Mouse (Mus musculus) kidney, embryonic 14.5 days (tissue): ENCODE results near the gene Gyg. TPM values are rescaled to one million over a fixed set of nuclear protein-coding genes. Genes with fewer than 3 reads are reported as not detected.

Experiments used
- ATAC-seq: fragments of 200-750 bp; cut with Nextera tagmentation; 2 replicates; pipeline ENCODE4 v1.8.0; 2017; ENCODE audit warnings: moderate number of reproducible peaks, mild to moderate bottlenecking, moderate TSS enrichment, moderate library complexity; ENCODE audit not compliant: low FRiP score, low TSS enrichment
- H3K27ac ChIP-seq: fragments of 300-500 bp; sonication (generic); 2 replicates; pipeline ENCODE4 v1.5.1; 2014; ENCODE audit warnings: low read depth, mild to moderate bottlenecking, low read length, moderate library complexity, mixed read lengths
- H3K27me3 ChIP-seq: fragments of 300-500 bp; sonication (generic); 2 replicates; pipeline ENCODE4 v1.6.1; 2014; ENCODE audit warnings: mild to moderate bottlenecking, low read length; ENCODE audit not compliant: control insufficient read depth, insufficient read depth
- H3K36me3 ChIP-seq: fragments of 300-500 bp; sonication (generic); 2 replicates; pipeline ENCODE4 v1.6.1; 2014; ENCODE audit warnings: low read length, mixed read lengths; ENCODE audit not compliant: control insufficient read depth, insufficient read depth
- H3K4me1 ChIP-seq: fragments of 300-500 bp; sonication (generic); 2 replicates; pipeline ENCODE4 v1.6.1; 2014; ENCODE audit warnings: low read length, mixed read lengths; ENCODE audit not compliant: control insufficient read depth, insufficient read depth
- H3K4me2 ChIP-seq: fragments of 300-500 bp; sonication (generic); replicated peaks from 2 replicates; pipeline ENCODE4 v1.6.1; 2014; ENCODE audit warnings: low read depth, mild to moderate bottlenecking, low read length
- H3K4me3 ChIP-seq: fragments of 300-500 bp; sonication (generic); 2 replicates; pipeline ENCODE4 v1.5.1; 2014; ENCODE audit warnings: mild to moderate bottlenecking, low read length
- H3K9ac ChIP-seq: fragments of 300-500 bp; sonication (generic); 2 replicates; pipeline ENCODE4 v1.6.1; 2014; ENCODE audit warnings: low read depth, mild to moderate bottlenecking, low read length, moderate library complexity
- H3K9me3 ChIP-seq: fragments of 300-500 bp; sonication (generic); 2 replicates; pipeline ENCODE4 v1.6.1; 2016; ENCODE audit warnings: low read length; ENCODE audit not compliant: control insufficient read depth
- WGBS: fragments of 180-500 bp; shearing (Covaris S2); extraction: QIAGEN DNeasy Blood & Tissue Kit; methylation state at CpG from one replicate; pipeline ENCODE4 v1.1.7; 2014; 5-methylcytosine and 5-hydroxymethylcytosine counted together
- polyA plus RNA-seq: library from polyadenylated mRNA; unstranded; fragments of >200 nt; fragmentation: Nextera tagmentation; extraction: Ambion mirVana; gene quantifications from 2 replicates; pipeline ENCODE4 v1.2.1, GENCODE M21; 2014

The Gyg gene
- polyA plus RNA-seq, 1 experiment from 2014 or later, result 44.5 TPM

GRCm38 (mm10) chr3:20136868-20137581 lies 18.1 kb downstream of the Gyg start:
- no peaks in the 10 kb centered on the region for H3K27me3 ChIP-seq
- no peak overlapping the region; the same call in 1 of the 2 replicates for H3K9ac ChIP-seq
- no peak overlapping the region for H3K4me3 ChIP-seq
- H3K4me2 ChIP-seq, result no peak overlapping the region
- no peak overlapping the region for H3K27ac ChIP-seq
- 79% methylated on average over 9 of the region's 9 CpGs for WGBS
- peaks cover 5% of the 10 kb centered on the region; the same call in 1 of the 2 replicates for H3K4me1 ChIP-seq
- H3K36me3 ChIP-seq, result no peaks in the 10 kb centered on the region; the same call in 1 of the 2 replicates
- H3K9me3 ChIP-seq, result no peaks in the 10 kb centered on the region
- no peak for ATAC-seq

- Histone ChIP-seq H3K4me3 (no peak overlapping the region), H3K4me1 (no peaks in the 10 kb centered on the region), H3K36me3 (no peaks in the 10 kb centered on the region; the same call in 1 of the 2 replicates), H3K27ac (no peak overlapping the region), H3K27me3 (no peaks in the 10 kb centered on the region), H3K4me2 (no peak overlapping the region), H3K9ac (no peak overlapping the region), H3K9me3 (no peaks in the 10 kb centered on the region)
- ATAC-seq, result peak; percentile 76; the same call in 1 of the 2 replicates
- WGBS, result 56% methylated on average over 3 of the region's 3 CpGs
These were observed 20.6 kb downstream of the Gyg start for GRCm38 (mm10) chr3:20134545-20134944.

- Histone ChIP-seq H3K27me3 (no peaks in the 10 kb centered on the region), H3K4me2 (no peak overlapping the region), H3K36me3 (no peaks in the 10 kb centered on the region; the same call in 1 of the 2 replicates), H3K9ac (no peak overlapping the region), H3K27ac (no peak overlapping the region), H3K9me3 (no peaks in the 10 kb centered on the region), H3K4me1 (no peaks in the 10 kb centered on the region), H3K4me3 (no peak overlapping the region)
- 73% methylated on average over 1 of the region's 1 CpGs for WGBS
- no peak for ATAC-seq
These were observed 21.4 kb downstream of the Gyg start for GRCm38 (mm10) chr3:20133745-20134144.

GRCm38 (mm10) chr3:20132731-20133130 lies 22.4 kb downstream of the Gyg start:
- Histone ChIP-seq H3K4me3 (no peak overlapping the region), H3K27me3 (no peaks in the 10 kb centered on the region), H3K9me3 (no peaks in the 10 kb centered on the region), H3K27ac (no peak overlapping the region), H3K9ac (no peak overlapping the region), H3K36me3 (no peaks in the 10 kb centered on the region), H3K4me2 (no peak overlapping the region), H3K4me1 (no peaks in the 10 kb centered on the region)
- no peak for ATAC-seq
- 70% methylated on average over 1 of the region's 1 CpGs for whole genome bisulfite sequencing

- Histone ChIP-seq H3K27ac (no peak overlapping the region), H3K4me1 (no peaks in the 10 kb centered on the region), H3K36me3 (no peaks in the 10 kb centered on the region), H3K9me3 (no peaks in the 10 kb centered on the region), H3K27me3 (no peaks in the 10 kb centered on the region), H3K9ac (no peak overlapping the region), H3K4me3 (no peak overlapping the region), H3K4me2 (no peak overlapping the region)
- ATAC-seq, result no peak
- WGBS, result 80% methylated on average over 2 of the region's 2 CpGs
These were observed 23.8 kb downstream of the Gyg start for GRCm38 (mm10) chr3:20131350-20131720.

GRCm38 (mm10) chr3:20130456-20131349 lies 24.4 kb downstream of the Gyg start:
- no peaks in the 10 kb centered on the region for H3K9me3 ChIP-seq
- H3K4me2 ChIP-seq, result no peak overlapping the region
- H3K4me1 ChIP-seq, result no peaks in the 10 kb centered on the region
- H3K36me3 ChIP-seq, result no peaks in the 10 kb centered on the region
- H3K9ac ChIP-seq, result no peak overlapping the region
- no peak overlapping the region for H3K27ac ChIP-seq
- no peak overlapping the region for H3K4me3 ChIP-seq
- ATAC-seq, result peak; percentile 24; the same call in 1 of the 2 replicates
- no peaks in the 10 kb centered on the region for H3K27me3 ChIP-seq
- WGBS, result 91% methylated on average over 8 of the region's 8 CpGs

GRCm38 (mm10) chr3:20129491-20129890 lies 25.6 kb downstream of the Gyg start:
- Histone ChIP-seq H3K27me3 (no peaks in the 10 kb centered on the region), H3K36me3 (no peaks in the 10 kb centered on the region), H3K27ac (no peak overlapping the region), H3K4me2 (no peak overlapping the region), H3K4me3 (no peak overlapping the region), H3K9me3 (no peaks in the 10 kb centered on the region), H3K4me1 (no peaks in the 10 kb centered on the region), H3K9ac (no peak overlapping the region)
- 86% methylated on average over 5 of the region's 5 CpGs for WGBS
- no peak for ATAC-seq

GRCm38 (mm10) chr3:20127047-20127595 lies 28.0 kb downstream of the Gyg start:
- no peak for ATAC-seq
- no peak overlapping the region for H3K4me3 ChIP-seq
- no peaks in the 10 kb centered on the region for H3K36me3 ChIP-seq
- no peak overlapping the region for H3K9ac ChIP-seq
- H3K4me2 ChIP-seq, result no peak overlapping the region
- no peaks in the 10 kb centered on the region for H3K4me1 ChIP-seq
- H3K27ac ChIP-seq, result no peak overlapping the region
- WGBS, result 76% methylated on average over 2 of the region's 2 CpGs
- H3K27me3 ChIP-seq, result no peaks in the 10 kb centered on the region
- no peaks in the 10 kb centered on the region for H3K9me3 ChIP-seq

GRCm38 (mm10) chr3:20125604-20126003 lies 29.5 kb downstream of the Gyg start:
- no peaks in the 10 kb centered on the region for H3K9me3 ChIP-seq
- H3K36me3 ChIP-seq, result no peaks in the 10 kb centered on the region
- no peak overlapping the region for H3K4me3 ChIP-seq
- no peaks in the 10 kb centered on the region for H3K27me3 ChIP-seq
- no peak overlapping the region for H3K4me2 ChIP-seq
- H3K27ac ChIP-seq, result no peak overlapping the region
- H3K4me1 ChIP-seq, result no peaks in the 10 kb centered on the region
- WGBS, result 87% methylated on average over 5 of the region's 5 CpGs
- no peak overlapping the region for H3K9ac ChIP-seq
- no peak for ATAC-seq
